Mouse (Mus musculus) kidney, postnatal 25 days (tissue): ENCODE measurements at regions not wholly inside any gene's neighbourhood (a gene's known extent, or its start where the extent isn't known, plus 50 kb on each side); places are given as distances from the start of the nearest gene placed in this dataset.

ENCODE experiments used
- DNase-seq, 2 experiments: peaks; one replicate each; pipeline ENCODE4 v3.0.0; 2021; ENCODE audit warnings: mixed read lengths in 2 of 2

DNA sequence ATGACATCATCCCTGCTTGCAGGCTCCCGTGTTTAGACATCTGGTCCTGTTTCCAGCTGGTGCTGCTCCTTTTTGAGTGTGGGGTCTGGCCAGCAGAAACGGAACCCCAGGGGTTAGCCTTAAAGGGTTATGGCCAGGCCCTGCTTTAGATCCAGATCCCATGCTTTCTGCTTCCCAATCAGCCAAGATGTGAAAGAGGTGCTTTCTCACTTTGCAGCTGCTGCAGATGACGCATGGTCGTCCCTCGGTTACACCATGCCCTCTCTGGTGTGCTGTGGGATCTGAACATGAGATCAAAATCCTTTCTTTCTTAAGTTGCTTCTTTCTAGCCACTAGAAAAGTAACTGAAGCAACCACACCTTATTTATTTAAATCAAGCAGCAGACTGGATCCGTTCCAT lies 1399.1 kb upstream of the Lrrc6 start:
- no peak for DNase-seq

DNA sequence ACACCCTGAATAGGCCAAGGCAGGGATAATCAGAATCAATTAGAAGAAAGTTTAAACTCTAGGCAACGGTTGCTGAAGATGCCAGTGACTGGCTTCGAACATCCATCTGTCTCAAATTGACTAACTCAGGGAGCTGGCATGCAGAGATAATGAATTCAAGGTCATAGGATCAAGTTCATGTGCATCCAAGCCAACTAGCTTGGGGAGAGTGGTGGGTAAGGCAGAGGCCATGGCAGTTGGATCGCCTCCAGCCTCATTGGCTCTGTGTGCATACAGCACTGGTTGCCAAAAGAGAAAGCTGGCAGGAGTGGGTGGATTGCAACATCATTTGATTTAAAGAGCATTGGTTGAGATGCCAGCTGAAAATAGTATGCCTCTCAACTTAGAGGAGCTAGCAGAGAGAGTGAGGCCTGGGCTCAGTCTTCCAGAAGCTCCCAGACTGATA lies 1398.3 kb upstream of the Lrrc6 start:
- peak; percentile 72 to 82 for DNase-seq

DNA sequence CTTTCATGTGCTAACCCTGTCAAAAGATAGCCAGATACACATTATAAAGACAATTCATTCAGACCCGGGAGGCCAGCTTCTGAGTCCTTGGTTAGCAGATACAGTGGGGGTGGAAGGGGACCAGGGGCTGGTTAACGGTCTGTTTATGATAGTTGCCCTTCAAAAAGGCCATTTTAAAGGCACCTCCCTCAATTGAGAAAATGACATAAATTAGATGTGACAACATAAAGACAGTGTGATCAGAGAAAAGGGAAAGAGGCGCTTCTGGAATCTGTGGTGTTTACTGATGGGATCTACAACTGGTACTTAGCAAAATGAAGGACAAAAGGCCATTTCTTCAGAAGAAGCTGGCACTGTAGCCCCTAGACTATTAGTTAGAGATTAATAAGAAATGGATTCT lies 1391.4 kb upstream of the Lrrc6 start:
- no peak for DNase-seq

DNA sequence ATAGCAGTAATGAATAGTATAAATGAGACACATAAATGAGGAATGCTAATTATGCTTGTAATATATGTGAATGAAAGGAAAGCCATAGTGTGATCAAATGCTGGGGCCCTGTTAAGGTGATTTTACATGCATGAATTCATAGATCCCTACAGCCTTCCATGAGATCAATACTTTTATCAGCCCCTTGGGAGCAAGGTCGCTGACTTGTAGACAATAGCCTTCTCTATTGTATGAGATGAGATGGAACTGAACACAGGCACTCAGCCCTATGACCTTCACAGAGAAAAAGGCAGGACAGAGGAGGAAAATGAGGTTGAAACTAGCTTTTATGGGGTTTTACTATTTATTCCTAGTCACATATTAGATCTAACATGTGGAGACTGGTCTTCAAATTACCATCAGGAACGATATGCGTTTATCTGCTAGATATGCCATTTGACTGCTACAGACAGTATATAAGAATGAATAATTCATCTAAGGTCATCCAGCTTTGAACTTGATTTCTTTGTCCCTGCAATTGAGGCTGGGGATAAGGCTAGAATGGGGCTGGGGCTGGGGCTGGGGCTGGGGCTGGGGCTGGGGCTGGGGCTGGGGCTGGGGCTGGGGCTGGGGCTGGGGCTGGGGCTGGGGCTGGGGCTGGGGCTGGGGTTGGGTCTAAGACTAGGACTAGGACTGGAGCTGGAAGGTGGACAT lies 1390.0 kb upstream of the Lrrc6 start:
- DNase-seq, result no peak

DNA sequence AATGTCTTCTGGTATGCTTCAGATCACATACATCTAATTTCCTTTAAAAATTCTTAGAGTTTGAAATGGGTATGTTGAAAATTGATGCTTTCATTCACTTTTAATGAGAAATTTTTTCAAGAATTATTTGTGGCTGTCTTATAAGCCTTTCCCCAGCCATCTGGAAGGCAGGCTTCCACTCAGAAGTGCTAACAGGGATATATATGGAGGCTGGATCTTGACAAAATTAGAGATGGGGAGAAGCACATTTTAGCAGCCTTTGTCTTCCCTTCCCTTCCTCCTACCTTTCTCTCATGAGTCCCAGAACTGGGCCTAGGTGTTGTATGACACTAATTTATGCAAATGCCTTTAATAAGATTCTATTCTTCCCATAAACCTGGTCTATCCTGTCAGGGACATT lies 1387.8 kb upstream of the Lrrc6 start:
- DNase-seq, result no peak

DNA sequence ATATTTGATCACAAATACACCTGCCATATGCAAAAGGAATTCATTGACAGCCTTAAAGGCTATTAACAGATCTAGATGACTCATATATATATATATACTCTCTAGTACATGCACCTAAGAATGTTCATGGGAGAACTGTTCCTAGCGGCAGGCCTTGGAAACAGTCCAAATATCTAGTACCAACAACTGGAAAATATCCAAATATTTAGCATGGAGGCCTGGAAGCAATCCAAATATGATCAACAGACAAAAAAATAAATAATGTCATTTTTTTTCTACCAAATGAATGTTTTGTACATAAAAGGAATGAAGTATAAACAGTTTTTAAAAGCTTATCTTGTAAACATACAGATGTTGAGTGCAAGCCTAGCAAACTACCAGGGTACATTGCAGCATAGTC lies 1354.6 kb upstream of the Lrrc6 start:
- DNase-seq, result no peak

DNA sequence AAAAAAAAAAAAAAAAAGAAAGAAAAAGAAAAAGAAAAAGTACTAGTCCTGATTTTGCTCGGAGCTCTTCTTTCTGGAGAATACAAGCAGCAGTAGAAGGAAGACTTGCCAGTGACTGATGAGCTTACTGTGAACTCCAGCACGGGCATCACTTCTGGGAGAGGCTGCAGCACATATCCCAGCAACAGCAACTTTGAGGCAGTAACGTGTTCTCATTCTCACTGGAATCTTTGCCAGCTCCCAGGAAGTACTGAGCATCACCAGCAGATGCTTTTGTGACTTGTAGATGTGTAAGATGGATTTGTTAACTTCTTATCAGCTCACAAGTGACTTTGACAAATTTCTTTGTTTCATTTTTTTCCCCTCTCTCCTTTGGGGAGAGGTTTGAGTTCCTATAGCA lies 1349.4 kb upstream of the Lrrc6 start:
- no peak for DNase-seq

DNA sequence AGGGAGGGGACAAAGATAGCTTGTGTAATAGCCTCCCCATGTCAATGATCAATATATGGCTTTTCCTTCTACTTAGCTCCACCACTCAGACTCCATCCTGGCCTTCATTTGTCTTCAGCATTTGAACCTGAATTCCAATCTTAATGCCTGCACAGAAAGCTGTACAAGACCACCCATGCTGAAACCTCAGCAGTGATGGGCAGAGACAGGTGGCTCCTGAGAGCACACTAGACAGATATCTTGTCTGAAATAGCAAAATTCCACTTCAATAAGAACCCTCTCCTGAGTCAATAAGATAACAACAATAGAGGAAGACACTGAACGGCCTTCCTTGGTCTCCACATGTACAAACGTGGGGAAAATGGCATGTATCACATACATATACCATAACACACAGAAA lies 1345.0 kb upstream of the Lrrc6 start:
- no peak for DNase-seq

DNA sequence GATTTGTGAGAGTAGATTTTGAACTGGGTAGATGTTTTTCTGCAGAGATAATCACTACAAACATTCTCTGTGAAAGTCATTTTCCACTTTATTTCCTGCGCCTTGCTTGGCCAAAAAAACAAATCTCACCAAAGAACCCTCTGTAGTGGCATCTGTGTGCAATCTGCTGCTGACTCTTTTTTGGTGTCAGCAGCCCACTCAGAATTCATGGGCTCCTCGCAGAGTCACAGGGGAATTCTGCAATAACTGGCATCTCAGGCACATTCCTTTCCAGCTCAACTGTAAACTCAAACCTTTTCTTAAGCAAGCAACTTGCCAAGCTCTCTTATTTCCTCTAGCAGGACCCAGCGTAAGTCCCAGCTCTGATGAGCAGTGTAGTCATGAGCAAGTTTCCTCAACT lies 1340.0 kb upstream of the Lrrc6 start:
- DNase-seq, result no peak

DNA sequence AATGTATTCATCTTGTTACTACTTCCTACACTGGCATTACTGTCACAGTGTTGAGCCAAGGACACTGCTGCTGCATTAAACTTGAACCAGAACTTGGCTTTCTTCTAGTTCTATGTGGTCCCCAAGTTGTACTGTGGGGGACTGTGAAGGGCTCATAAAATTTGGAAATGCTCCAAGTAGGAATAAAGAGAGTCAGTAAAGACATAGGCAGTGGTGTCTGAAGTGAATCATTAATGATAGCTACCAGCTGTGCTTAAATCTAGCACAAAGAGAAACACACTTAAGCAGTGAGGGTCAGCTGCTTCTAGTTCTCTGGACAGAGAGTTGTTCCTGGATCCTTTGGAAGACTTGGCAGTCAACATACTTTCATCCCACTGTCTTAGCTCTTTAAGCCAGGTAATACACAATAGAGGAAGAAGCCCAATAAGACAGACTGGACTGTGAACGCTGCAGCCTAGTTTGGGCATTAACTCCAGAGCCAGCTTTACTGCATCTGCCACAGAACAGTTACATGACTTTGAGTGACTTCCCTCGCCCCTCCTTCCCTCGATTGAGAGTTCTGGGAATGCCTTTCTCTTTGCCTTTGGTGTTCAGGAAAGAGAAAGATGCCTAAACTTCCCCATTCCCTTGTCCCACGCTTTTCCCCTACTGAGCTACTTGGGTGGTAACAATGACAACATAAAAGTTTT lies 1325.2 kb upstream of the Lrrc6 start:
- no peak for DNase-seq

DNA sequence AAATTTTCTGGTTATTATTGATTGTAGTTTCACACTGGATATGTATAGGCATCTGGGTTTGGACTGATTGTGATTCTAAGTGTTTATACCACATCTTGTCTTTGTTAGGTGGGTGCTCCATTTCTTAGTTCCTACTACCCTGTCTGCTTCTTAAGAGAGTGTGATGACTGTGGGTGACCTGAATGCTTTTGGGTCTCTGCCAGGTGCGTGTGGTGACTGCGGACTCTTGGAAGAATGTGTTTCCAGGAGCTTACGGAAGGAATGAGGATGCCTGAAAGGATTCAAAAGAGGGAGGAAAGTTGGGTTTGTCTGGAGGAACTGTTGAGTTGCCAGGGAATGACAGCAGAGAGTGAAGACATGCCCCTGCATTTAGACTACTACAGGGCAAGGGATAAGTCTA lies 1322.5 kb upstream of the Lrrc6 start:
- no peak for DNase-seq

DNA sequence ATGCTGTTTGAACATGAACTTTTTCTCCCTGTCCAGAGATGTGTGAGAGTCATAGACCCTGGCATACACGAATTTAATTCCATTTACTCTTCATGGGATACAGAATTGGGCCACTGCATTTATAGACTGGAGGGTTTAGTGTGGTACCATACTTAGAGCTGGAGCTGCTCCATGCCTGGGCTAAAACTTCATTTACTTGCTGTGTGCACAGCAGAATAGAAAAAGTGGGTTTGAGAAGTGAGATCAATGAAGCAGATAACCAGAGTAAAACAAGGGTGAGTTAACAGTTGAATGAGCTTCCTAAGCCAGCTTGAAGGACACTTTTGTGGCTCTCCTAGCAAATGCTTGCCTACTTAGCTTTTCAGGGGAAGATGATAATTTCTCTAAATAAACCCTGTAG lies 1299.2 kb upstream of the Lrrc6 start:
- no peak for DNase-seq

DNA sequence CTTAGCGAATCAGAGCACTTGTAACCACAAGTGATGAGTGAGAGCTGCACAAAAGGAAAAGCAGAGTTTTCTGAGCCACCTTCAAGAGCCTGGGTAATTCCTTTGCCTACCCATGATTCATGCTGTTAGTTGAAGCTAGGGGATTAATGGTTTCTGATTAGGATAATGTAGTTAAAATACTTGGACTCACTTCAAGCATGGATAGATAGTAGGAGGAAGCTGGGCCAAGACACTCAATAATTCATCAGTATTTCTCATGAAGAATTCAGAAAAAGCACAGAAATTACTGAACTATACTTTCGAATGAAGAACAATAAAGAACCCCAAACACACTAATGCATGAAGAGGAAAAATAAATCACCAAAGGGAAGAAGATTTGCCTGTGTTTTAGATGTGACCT lies 1294.9 kb upstream of the Lrrc6 start:
- no peak for DNase-seq

DNA sequence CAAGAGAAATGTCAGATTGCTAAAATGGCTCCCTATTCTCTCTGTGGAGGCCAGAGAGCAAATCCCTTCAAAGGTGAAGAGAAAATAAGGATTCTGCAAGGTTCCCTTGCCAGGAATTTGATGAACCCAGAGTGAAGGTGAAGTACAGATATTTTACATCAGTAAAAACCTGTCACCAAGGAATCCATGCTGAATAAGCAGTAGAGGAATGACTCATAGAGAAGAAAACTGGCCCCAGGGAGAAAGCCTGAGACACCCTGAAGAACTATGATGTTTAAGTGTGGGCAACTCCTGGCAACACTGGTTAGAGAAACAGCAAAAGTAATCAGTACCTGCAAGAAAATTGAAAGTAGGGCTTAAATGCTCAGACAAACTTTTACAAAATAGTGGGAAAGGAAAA lies 1292.1 kb upstream of the Lrrc6 start:
- no peak for DNase-seq

DNA sequence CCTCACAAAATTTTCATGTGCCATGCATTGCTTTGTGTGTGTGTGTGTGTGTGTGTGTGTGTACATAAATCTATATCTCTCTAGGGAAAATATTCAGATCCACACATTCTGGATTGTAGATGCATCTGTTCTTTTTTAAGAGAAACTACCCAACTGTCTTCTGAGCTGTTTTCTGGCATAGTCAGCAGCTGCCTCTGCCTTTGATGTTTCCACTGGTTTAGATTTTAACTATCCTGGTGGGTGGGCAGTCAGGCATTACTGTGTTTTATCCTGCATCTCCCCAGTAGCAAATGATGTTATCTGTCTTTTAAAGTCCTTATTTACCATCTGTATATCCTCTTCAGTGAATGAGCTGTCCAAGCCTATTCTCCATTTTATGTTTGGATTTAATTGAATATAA lies 1287.9 kb upstream of the Lrrc6 start:
- no peak for DNase-seq

DNA sequence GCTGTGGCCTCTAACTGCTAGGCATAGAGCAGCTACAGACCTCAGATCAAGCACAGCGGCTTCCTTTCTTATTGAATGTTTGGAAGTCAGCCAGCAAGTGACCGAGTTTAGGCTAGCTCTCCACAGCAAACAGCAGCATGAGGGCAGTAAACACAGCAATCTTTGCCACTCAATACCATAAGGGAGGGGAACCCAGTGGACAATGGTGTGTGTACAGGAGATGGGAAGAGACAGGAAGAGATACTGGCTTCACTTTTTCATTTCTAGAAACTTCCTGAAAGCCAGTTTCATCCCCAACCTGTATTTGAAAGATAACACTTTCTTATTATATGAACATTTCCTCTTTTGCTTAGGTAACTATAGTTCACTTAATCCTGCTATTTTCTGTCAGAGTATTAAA lies 1284.9 kb upstream of the Lrrc6 start:
- DNase-seq, result no peak

DNA sequence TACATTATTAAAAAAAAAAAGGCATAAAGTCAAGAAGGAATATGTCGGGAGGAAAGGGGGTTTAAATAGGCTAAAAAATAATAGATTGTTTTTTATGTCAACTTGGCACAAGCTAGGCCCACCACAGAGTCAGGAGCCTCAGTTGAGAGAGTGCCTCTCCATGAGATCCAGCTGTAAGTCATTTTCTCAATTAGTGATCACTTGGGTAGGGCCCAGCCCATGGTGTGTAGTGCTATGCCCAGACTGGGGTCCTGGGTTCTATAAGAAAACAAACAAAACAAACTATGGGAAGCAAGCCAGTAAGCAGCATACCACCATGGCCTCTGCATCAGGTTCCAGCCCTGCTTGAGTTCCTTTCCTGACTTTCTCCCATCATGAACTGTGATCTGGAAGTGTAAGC lies 1283.0 kb upstream of the Lrrc6 start:
- DNase-seq, result no peak

DNA sequence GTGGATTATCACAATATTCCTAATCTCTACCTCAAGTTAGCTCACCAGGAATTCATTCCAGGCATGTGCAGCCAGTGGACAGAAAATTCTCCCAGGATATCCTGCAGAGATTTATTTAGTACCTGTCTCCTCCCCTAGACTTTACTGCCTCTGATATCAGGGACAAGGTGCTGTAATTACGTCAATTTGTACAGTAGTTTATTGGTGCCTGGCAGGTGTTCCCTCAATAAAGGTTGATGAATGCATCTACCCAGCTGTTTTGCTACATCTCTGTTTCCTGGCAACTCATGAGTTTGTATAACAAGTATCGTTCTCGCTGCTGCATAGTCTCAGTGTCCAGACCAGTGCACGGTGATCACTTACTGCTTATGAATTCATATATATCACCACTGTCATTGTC lies 1281.8 kb upstream of the Lrrc6 start:
- no peak for DNase-seq

DNA sequence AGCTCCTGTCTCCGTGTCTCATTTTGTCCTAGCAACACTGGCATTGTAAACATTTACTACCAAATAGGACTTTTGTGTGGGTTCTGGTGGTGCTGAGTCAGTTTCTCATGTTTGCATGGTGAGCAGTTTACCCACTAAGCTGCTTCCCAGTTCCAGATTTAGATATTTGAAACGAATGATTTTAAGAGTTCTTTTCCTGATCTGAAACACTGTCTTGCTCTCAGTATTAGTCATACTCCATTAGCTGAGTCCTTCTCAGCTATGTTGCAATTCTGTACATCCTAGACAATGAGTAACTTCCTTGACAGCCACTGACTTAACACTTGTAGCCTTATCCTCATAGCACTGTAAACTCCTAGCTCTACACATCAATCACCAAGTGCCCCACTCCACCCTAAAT lies 1280.1 kb upstream of the Lrrc6 start:
- no peak for DNase-seq

DNA sequence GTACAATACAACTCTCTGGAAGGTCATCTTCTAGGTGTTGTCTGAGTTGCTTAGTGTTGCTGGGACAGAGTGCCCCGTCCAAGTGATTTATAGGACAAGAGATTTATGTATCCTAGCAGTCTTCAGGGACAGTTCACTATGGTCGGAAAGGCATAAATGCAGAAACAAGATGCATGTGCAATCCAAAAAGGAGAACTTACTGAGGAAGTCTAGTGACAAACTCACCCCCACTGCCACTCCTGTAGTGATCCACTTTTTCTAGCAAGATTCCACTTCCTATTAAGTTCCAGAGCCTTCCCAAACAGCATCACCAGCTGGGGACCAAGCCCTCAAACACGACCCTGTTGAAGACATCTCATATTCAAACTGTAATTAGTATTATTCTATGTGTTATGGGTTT lies 1266.9 kb upstream of the Lrrc6 start:
- no peak for DNase-seq

DNA sequence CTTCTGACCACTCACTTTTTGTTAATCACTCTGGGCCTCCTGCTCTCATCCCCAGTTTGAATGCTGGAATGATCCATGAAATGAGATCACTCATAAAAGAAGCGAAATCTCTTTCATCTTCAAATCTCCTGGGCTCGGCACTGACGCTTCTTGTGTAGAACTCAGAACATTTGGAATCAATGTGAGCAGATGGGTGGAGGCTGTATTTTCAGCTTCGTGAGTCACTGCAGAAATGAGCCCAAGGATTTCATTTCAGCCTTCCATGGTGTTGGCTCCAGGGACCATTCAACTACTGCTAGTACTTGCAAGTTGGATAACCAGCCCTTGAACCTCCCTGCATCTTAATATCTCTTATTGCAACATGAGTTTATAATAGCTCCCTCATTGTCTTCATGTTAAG lies 1258.5 kb upstream of the Lrrc6 start:
- no peak for DNase-seq

DNA sequence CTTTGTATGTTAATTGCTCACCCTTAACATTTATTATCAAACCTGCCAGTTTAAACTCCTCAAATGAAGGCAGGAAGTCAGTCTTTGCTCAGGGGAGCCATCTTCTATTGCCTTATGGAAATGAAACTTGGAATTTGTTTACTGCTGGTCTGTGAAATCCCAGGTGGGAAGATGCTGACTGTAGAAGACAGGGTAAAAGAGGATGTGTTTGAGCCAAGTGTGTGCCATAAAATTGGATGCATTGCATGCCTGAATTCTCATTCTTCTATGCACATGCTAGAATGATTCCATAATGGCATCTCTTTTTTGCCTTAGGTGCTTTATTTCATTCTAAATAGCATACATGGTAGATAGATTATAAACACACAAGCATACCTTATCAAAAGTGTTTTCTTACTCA lies 1249.9 kb upstream of the Lrrc6 start:
- DNase-seq, result no peak

DNA sequence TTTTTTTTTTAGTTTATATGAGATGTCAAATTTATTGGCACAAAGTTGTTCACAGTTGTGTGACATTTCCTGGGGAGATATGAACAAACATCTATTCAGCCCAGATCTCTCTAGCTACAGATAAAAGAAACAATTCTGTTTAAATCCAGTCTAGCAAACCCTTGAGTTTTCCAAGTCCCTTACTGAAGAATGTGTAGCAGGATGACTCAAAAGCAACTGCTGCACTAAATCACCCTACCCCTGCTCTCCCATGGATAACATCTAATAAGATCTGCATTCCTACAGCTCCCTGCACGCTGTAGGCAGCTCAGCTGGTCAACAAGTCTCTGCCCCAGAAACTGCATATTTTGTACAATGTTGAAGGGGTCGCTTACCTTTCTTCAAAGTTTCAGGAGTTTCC lies 1242.6 kb upstream of the Lrrc6 start:
- no peak for DNase-seq

DNA sequence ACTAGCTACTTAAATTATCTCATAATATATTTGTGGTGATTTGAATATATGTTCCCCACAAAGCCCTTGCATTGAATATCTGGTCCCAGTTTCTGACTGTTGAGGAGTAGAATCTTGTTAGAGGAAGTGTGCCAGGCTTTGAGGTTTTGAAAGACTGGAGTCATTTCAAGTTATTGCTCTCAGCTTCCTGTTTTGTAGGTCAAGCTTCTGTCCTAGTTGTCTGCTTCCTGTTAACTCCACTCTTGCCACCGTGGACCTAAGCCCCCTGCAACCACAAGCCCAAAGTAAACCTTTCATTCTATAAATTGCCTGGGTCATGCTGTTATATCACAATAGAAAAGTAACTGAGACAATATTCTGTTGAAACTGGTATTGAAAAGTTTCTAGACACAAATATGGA lies 1232.3 kb upstream of the Lrrc6 start:
- DNase-seq, result no peak

DNA sequence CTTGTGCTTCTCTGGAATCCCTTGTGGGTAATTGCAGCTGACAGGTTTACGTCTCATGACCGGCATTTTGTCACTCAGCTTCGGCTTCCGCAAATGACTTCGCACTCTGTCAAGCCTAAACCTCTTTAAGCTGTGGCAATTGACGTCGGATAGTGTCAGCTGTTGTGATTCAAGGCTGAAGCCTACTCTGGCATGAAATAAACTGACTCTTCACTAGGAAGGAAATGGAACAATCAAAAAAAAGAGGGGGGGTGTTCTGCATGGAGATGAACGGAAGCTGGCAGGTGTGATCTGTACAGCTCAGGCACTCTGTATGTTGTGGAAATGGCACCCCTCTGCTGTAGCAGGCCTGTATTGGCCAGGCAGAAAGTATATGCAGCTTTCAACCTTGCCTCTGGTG lies 1228.8 kb upstream of the Lrrc6 start:
- DNase-seq, result no peak
